Mouse (Mus musculus): ENCODE measurements around the gene Rab30.
A peak's percentile ranks its signal among the peaks of the same experiment; 100 is the strongest.

DNA sequence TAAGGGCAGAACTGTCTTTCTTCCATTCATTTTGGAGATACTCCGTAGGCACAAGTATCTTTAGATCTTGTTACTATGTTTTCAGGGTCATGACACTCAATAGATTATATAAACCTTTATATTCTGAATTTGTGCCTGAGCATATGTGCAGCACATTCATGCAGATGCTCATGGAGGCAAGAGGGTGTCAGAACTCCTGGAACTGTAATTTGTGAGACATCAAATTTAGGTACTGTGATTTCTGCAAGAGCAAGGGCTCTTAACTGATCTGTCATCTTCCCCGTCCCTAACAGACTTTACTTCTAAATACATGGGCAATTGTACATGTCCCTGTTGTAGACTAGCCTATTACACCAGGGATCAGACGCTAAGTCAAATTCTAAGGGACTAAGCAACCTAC lies 10.4 kb upstream of the Rab30 start:
- no peak for TF ChIP-seq CTCF (IDR thresholded peaks at IDR 0.05; ENCODE audit: borderline replicate concordance, insufficient read depth, low read depth, low read length)
- TF ChIP-seq POLR2A (IDR thresholded peaks at IDR 0.05; ENCODE audit: borderline replicate concordance, insufficient read depth, low read length), result peak; percentile 8; the same call in 1 of the 2 replicates

Measured in cerebellum, adult 2 months (tissue).